Mouse (Mus musculus) embryonic facial prominence, embryonic 11.5 days (tissue): ENCODE measurements around the gene Papss1. TPM values are rescaled to one million over a fixed set of nuclear protein-coding genes. Genes with fewer than 3 reads are reported as not detected.

Experiments used
- ATAC-seq: fragments of 200-750 bp; cut with Nextera tagmentation; replicated peaks from 2 replicates; pipeline ENCODE4 v1.8.0; 2017; ENCODE audit warnings: low read depth; ENCODE audit not compliant: insufficient number of reproducible peaks, low FRiP score, low TSS enrichment
- DNase-seq: peaks from one replicate; pipeline ENCODE4 v3.0.0-alpha.2; 2015; ENCODE audit warnings: low spot score
- H3K27ac ChIP-seq: fragments of 300-500 bp; sonication (generic); replicated peaks from 2 replicates; pipeline ENCODE4 v1.5.1; 2014; ENCODE audit warnings: mild to moderate bottlenecking, low read depth, low read length, control low read depth
- H3K27me3 ChIP-seq: fragments of 300-500 bp; sonication (generic); 2 replicates; pipeline ENCODE4 v1.6.1; 2014; ENCODE audit warnings: mild to moderate bottlenecking, low read length, moderate library complexity, mixed read lengths; ENCODE audit not compliant: control insufficient read depth, insufficient read depth
- H3K36me3 ChIP-seq: fragments of 300-500 bp; sonication (generic); replicated peaks from 2 replicates; pipeline ENCODE4 v1.6.1; 2014; ENCODE audit warnings: low read depth, mild to moderate bottlenecking, low read length, moderate library complexity, mixed read lengths; ENCODE audit not compliant: control insufficient read depth, insufficient read depth
- H3K4me1 ChIP-seq: fragments of 300-500 bp; sonication (generic); 2 replicates; pipeline ENCODE4 v1.6.1; 2014; ENCODE audit warnings: low read length, mixed read lengths; ENCODE audit not compliant: control insufficient read depth, insufficient read depth
- H3K4me2 ChIP-seq: fragments of 300-500 bp; sonication (generic); 2 replicates; pipeline ENCODE4 v1.6.1; 2014; ENCODE audit warnings: low read depth, mild to moderate bottlenecking, control low read depth, low read length, moderate library complexity
- H3K4me3 ChIP-seq: fragments of 300-500 bp; sonication (generic); 2 replicates; pipeline ENCODE4 v1.5.1; 2014; ENCODE audit warnings: low read depth, low read length, control low read depth
- H3K9ac ChIP-seq: fragments of 300-500 bp; sonication (generic); replicated peaks from 2 replicates; pipeline ENCODE4 v1.6.1; 2014; ENCODE audit warnings: mild to moderate bottlenecking, control low read depth, low read length
- H3K9me3 ChIP-seq: fragments of 300-500 bp; sonication (generic); replicated peaks from 2 replicates; pipeline ENCODE4 v1.6.1; 2016; ENCODE audit warnings: mild to moderate bottlenecking, low read length, inconsistent platforms, mixed read lengths; ENCODE audit not compliant: control insufficient read depth
- WGBS: fragments of 180-500 bp; shearing (Covaris S2); extraction: QIAGEN DNeasy Blood & Tissue Kit; methylation state at CpG from one replicate; pipeline ENCODE4 v1.1.7; 2014; 5-methylcytosine and 5-hydroxymethylcytosine counted together
- polyA plus RNA-seq: library from polyadenylated mRNA; unstranded; fragments of >200 nt; fragmentation: Nextera tagmentation; extraction: Ambion mirVana; gene quantifications from 2 replicates; pipeline ENCODE4 v1.2.1, GENCODE M21; 2014

Gene Papss1
- polyA plus RNA-seq, 1 experiment from 2014 or later, result 104 TPM

DNA sequence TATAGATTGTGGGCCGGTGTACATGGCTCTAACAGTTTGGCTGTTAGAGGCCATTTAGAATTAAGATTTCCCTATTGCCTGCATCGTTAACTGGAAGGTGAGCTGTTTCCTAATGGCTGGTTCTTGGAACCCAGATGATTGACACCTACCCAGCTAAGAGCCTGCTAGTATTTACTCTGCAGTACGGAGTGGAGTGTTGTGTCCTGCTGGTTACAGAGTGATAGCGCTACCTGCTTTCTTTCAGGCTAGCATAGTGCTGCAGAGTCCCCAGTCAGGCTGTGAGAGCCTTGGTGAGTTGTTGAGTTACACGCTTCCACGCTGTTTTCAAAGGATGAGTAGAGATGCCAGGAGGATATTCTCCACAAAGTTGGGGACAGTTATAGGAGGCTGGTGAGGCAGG lies 46.0 kb downstream of the Papss1 start:
- Histone ChIP-seq H3K4me1 (no peaks in the 10 kb centered on the region), H3K36me3 (peaks cover 2% of the 10 kb centered on the region; the same call in 1 of the 2 replicates), H3K27ac (no peak overlapping the region), H3K9me3 (no peaks in the 10 kb centered on the region), H3K9ac (no peak overlapping the region), H3K4me3 (no peak overlapping the region), H3K27me3 (no peaks in the 10 kb centered on the region), H3K4me2 (no peak overlapping the region)
- no peak for DNase-seq
- ATAC-seq, result no peak
- WGBS, result 86% methylated on average over 6 of the region's 6 CpGs

DNA sequence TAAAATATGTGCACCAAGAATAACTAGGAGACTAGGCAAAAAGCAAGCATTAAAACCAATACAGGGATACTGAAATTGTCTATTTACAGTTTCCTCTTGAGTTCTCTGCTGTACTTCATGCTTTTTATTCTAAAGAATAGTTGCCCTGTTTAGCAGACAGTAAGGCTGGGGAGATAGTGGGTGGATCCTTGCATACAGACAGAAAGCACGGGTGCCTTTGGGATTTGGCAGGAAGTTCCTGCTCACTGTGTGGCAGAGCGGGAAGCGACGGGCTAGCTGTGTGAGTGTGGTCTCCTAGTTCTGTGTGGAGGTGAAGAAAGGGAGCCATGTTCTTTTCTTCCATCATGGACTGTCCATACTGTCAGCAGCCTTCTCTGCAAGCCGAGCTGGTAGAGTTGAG lies 48.3 kb downstream of the Papss1 start:
- Histone ChIP-seq H3K4me1 (no peaks in the 10 kb centered on the region), H3K4me2 (no peak overlapping the region), H3K27me3 (no peaks in the 10 kb centered on the region), H3K9me3 (no peaks in the 10 kb centered on the region), H3K9ac (no peak overlapping the region), H3K36me3 (peaks cover 2% of the 10 kb centered on the region; the same call in 1 of the 2 replicates), H3K4me3 (no peak overlapping the region), H3K27ac (no peak overlapping the region)
- DNase-seq (no peak), ATAC-seq (no peak)
- WGBS, result 78% methylated on average over 5 of the region's 5 CpGs

DNA sequence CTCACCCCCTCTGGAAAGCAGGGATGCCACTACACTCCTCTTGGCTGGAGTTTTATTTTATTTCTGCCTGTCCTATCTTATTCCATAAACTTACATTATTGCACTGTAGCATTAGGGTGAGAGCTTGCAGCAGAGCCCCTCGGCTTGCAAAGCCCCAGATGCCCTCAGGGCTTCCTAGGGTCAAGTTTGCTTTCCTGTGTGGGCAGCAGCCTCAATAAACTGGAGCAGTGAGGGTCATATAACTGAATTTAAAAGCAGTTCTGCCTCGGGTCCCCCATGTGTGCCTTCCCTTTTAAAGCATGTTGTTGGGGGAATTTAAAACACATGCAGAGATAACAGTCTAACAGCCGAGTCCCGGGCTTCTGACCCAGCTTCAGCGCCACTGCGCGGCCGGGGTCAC lies 49.5 kb downstream of the Papss1 start:
- Histone ChIP-seq H3K27me3 (no peaks in the 10 kb centered on the region), H3K4me3 (no peak overlapping the region), H3K4me1 (no peaks in the 10 kb centered on the region), H3K36me3 (no peaks in the 10 kb centered on the region; the same call in 1 of the 2 replicates), H3K27ac (no peak overlapping the region), H3K4me2 (no peak overlapping the region), H3K9ac (no peak overlapping the region), H3K9me3 (no peaks in the 10 kb centered on the region)
- 38% methylated on average over 8 of the region's 8 CpGs for WGBS
- ATAC-seq (no peak), DNase-seq (peak; percentile 17)

DNA sequence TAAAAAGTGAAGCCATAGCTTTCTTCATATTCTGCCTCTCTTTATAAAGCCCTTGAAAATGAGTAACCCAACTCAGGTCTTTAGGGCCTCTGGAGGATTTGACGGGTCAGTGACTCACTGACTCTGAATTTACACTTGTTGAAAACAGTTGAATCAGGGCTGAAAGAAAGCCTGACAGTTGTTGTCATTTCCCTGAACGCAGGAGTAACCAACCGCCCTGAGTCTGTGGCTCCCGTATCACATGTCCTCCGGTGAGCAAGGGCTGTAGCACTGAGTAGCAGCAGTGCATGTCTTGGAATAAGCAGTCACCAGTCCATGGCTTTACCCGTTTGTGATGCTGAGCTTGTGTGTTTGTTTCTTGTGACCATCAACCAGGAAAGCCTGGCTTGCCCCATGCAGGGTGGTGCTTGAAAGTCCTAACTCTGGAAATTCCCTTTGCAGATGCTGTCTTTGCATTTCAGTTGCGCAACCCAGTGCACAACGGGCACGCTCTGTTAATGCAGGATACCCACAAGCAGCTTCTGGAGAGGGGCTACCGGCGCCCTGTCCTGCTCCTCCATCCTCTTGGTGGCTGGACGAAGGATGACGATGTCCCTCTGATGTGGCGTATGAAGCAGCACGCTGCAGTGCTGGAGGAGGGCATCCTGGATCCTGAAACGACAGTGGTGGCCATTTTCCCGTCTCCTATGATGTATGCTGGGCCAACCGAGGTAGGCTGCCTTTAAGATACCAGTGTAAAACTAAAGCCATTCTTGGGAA lies 54.2 kb downstream of the Papss1 start:
- ATAC-seq (no peak), DNase-seq (no peak)
- no peaks in the 10 kb centered on the region for H3K36me3 ChIP-seq
- H3K27ac ChIP-seq, result no peak overlapping the region
- H3K4me1 ChIP-seq, result no peaks in the 10 kb centered on the region
- 90% methylated on average over 18 of the region's 18 CpGs for WGBS
- no peak overlapping the region for H3K4me2 ChIP-seq
- H3K27me3 ChIP-seq, result no peaks in the 10 kb centered on the region
- H3K4me3 ChIP-seq, result no peak overlapping the region
- H3K9ac ChIP-seq, result no peak overlapping the region
- H3K9me3 ChIP-seq, result no peaks in the 10 kb centered on the region

DNA sequence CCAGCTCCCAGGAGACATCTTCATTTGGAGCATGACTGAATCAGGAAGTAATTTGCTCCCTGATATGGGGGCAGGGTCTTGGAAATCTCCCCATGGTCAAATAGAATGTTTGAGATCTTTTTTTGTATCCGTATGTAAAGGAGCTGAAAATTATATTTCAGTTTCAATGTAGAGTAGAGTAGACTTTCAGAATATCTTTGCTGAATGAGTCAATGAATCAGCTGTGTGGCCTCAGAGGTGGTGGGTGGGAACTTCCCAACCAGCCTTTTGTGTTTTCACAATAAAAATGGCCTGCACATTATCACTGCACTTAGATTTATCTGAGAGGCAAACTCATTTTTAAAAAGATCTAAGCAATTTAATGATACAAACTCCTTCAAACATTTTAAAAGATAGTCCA lies 58.6 kb downstream of the Papss1 start:
- H3K36me3 ChIP-seq, result no peaks in the 10 kb centered on the region
- H3K4me3 ChIP-seq, result no peak overlapping the region
- DNase-seq (no peak), ATAC-seq (no peak)
- no peaks in the 10 kb centered on the region for H3K27me3 ChIP-seq
- H3K4me1 ChIP-seq, result no peaks in the 10 kb centered on the region
- no peak overlapping the region for H3K9ac ChIP-seq
- no peaks in the 10 kb centered on the region for H3K9me3 ChIP-seq
- 94% methylated on average over 1 of the region's 1 CpGs for WGBS
- H3K27ac ChIP-seq, result no peak overlapping the region
- no peak overlapping the region for H3K4me2 ChIP-seq

DNA sequence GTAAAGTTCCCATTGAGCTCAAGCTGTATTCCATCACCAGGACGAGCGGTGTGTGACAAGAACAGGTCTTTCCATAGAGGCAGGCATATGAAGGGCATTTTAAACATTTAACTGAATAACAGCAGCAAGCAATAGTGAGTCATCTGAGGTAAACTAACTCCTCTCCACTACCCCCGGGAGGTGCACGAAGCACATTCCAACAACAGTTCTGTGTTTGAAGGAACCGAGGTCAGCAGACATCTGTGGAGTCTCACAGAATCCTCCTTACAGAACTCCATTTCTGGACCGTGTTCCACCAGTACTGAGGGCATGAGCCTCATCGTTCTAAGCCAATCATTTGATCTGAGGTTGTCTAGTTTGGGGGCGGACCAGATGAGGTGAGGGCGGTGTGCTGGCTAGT lies 59.5 kb downstream of the Papss1 start:
- Histone ChIP-seq H3K27ac (no peak overlapping the region), H3K4me2 (no peak overlapping the region), H3K9ac (no peak overlapping the region), H3K27me3 (no peaks in the 10 kb centered on the region), H3K9me3 (no peaks in the 10 kb centered on the region), H3K36me3 (no peaks in the 10 kb centered on the region), H3K4me3 (no peak overlapping the region), H3K4me1 (no peaks in the 10 kb centered on the region)
- ATAC-seq (no peak), DNase-seq (no peak)
- WGBS, result 88% methylated on average over 9 of the region's 9 CpGs

DNA sequence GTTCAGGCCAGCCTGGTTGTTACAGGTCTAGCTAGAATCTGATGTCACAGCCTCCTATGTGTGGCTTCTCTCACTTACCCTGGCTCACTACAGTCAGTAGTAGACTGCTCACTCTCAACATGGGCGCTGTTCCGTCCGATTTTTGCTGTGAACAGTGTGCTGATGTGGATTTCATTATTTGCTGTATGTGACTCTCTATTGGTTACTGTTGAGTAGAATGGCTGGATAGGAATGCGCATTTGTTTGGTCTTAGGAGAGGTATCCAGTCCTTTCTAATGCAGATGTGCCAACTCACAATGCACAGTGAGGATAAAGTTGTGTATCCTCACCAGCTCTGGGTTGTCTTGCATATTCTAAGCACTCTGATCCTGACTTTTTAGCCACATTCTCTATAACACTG lies 62.9 kb downstream of the Papss1 start:
- Histone ChIP-seq H3K9ac (no peak overlapping the region), H3K27ac (no peak overlapping the region), H3K4me3 (no peak overlapping the region), H3K4me1 (no peaks in the 10 kb centered on the region), H3K4me2 (no peak overlapping the region), H3K36me3 (no peaks in the 10 kb centered on the region), H3K27me3 (no peaks in the 10 kb centered on the region), H3K9me3 (no peaks in the 10 kb centered on the region)
- 98% methylated on average over 4 of the region's 4 CpGs for WGBS
- ATAC-seq (no peak), DNase-seq (no peak)

DNA sequence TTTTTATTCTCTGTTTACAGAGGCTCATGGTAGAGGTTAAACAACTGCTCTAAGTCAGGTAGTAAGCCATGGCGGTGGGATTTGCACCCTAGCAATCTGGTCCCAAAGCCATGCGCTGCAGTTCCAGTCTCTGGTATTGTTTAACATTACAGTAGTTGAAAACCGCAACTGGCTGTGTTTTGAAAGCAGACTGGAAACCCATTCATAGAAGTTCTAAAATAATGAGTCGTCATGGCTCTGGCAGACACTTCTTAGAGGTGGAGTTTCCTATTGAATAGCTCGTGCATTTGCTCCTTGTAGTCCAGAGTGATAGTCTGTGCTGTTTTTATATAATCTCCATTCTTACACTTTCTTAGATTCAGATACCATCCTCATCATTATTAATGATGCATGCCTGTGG lies 63.7 kb downstream of the Papss1 start:
- WGBS, result 90% methylated on average over 5 of the region's 5 CpGs
- no peak overlapping the region for H3K4me3 ChIP-seq
- no peaks in the 10 kb centered on the region for H3K9me3 ChIP-seq
- H3K9ac ChIP-seq, result no peak overlapping the region
- no peaks in the 10 kb centered on the region for H3K4me1 ChIP-seq
- no peak overlapping the region for H3K27ac ChIP-seq
- no peak overlapping the region for H3K4me2 ChIP-seq
- DNase-seq (no peak), ATAC-seq (no peak)
- no peaks in the 10 kb centered on the region for H3K27me3 ChIP-seq
- H3K36me3 ChIP-seq, result no peaks in the 10 kb centered on the region
